Mouse (Mus musculus) MEL (cell line): ENCODE results near the gene Pinlyp. TPM values are rescaled to one million over a fixed set of nuclear protein-coding genes. Genes with fewer than 3 reads are reported as not detected.

ENCODE experiments used
- DNase-seq: peaks from one replicate; pipeline ENCODE4 v3.0.0; 2011; ENCODE audit warnings: low read depth, low spot score
- H3K27ac ChIP-seq: 2 replicates; pipeline ENCODE4 v1.5.1; 2012; ENCODE audit warnings: low read depth, mild to moderate bottlenecking, control low read depth, low read length, moderate library complexity; ENCODE audit not compliant: control insufficient read depth
- H3K27me3 ChIP-seq, 2 experiments: fragments of 150-350 bp in 1 of 2; sonication (generic) in 1 of 2; 2 replicates each; pipeline ENCODE4 v1.6.1; 2012; ENCODE audit warnings: low read length in 2 of 2, mild to moderate bottlenecking in 2 of 2, improper control_type of control experiment in 1 of 2, moderate library complexity in 1 of 2; ENCODE audit not compliant: insufficient read depth in 2 of 2, control insufficient read depth in 1 of 2
- H3K36me3 ChIP-seq, 2 experiments: 2 replicates each; pipeline ENCODE4 v1.6.1; 2012 to 2014; ENCODE audit warnings: low read length in 2 of 2, improper control_type of control experiment in 1 of 2, inconsistent platforms in 1 of 2, mild to moderate bottlenecking in 1 of 2; ENCODE audit not compliant: insufficient read depth in 2 of 2, control insufficient read depth in 1 of 2
- H3K4me1 ChIP-seq, 2 experiments: fragments of 150-350 bp in 1 of 2; sonication (generic) in 1 of 2; 2 replicates each; pipeline ENCODE4 v1.6.1; 2012; ENCODE audit warnings: low read length in 2 of 2, improper control_type of control experiment in 1 of 2, mild to moderate bottlenecking in 1 of 2; ENCODE audit not compliant: insufficient read depth in 2 of 2, control insufficient read depth in 1 of 2
- H3K4me3 ChIP-seq, 2 experiments: fragments of 150-350 bp in 1 of 2; sonication (generic) in 1 of 2; 2 replicates each; pipeline ENCODE4 v1.5.1; 2012; ENCODE audit warnings: low read depth in 2 of 2, low read length in 2 of 2, mild to moderate bottlenecking in 2 of 2, moderate library complexity in 2 of 2, control low read depth in 1 of 2, improper control_type of control experiment in 1 of 2; ENCODE audit not compliant: control insufficient read depth in 1 of 2, insufficient read depth in 1 of 2
- H3K79me2 ChIP-seq: 2 replicates; pipeline ENCODE4 v1.6.1; 2012; ENCODE audit warnings: mild to moderate bottlenecking, low read length, moderate library complexity; ENCODE audit not compliant: control insufficient read depth, poor library complexity, insufficient read depth
- H3K9ac ChIP-seq: 2 replicates; pipeline ENCODE4 v1.6.1; 2012; ENCODE audit warnings: low read depth, mild to moderate bottlenecking, control low read depth, low read length, moderate library complexity; ENCODE audit not compliant: control insufficient read depth, poor library complexity, severe bottlenecking
- H3K9me3 ChIP-seq: fragments of 150-350 bp; sonication (generic); replicated peaks from 2 replicates; pipeline ENCODE4 v1.6.1; 2012; ENCODE audit warnings: mild to moderate bottlenecking, low read length, improper control_type of control experiment, moderate library complexity; ENCODE audit not compliant: insufficient read depth
- BHLHE40 ChIP-seq: IDR thresholded peaks from 2 replicates; pipeline ENCODE4 v1.6.1; 2012; ENCODE audit warnings: low read depth, mild to moderate bottlenecking, inconsistent platforms, low read length, improper control_type of control experiment, borderline replicate concordance
- CHD1 ChIP-seq: IDR thresholded peaks from 2 replicates; pipeline ENCODE4 v1.6.1; 2012; ENCODE audit warnings: low read depth, mild to moderate bottlenecking, inconsistent platforms, low read length, improper control_type of control experiment
- CHD2 ChIP-seq: IDR thresholded peaks from 2 replicates; pipeline ENCODE4 v1.6.1; 2011; ENCODE audit warnings: low read length, improper control_type of control experiment
- E2F4 ChIP-seq: IDR thresholded peaks from 2 replicates; pipeline ENCODE4 v1.6.1; 2011; ENCODE audit warnings: low read depth, low read length, improper control_type of control experiment, borderline replicate concordance
- ELF1 ChIP-seq: IDR thresholded peaks from 2 replicates; pipeline ENCODE4 v1.6.1; 2014; ENCODE audit warnings: low read depth, mild to moderate bottlenecking, inconsistent platforms, low read length, improper control_type of control experiment, moderate library complexity
- ETS1 ChIP-seq: IDR thresholded peaks from 2 replicates; pipeline ENCODE4 v1.6.1; 2012; ENCODE audit warnings: low read depth, mild to moderate bottlenecking, inconsistent platforms, low read length, improper control_type of control experiment, moderate library complexity
- GABPA ChIP-seq: IDR thresholded peaks from 2 replicates; pipeline ENCODE4 v1.6.1; 2012; ENCODE audit warnings: low read depth, mild to moderate bottlenecking, inconsistent platforms, low read length, improper control_type of control experiment, moderate library complexity
- GATA1 ChIP-seq: IDR thresholded peaks from 2 replicates; pipeline ENCODE4 v1.6.1; 2011; ENCODE audit warnings: low read depth, low read length, improper control_type of control experiment
- HCFC1 ChIP-seq: IDR thresholded peaks from 2 replicates; pipeline ENCODE4 v1.6.1; 2012; ENCODE audit warnings: low read depth, mild to moderate bottlenecking, inconsistent platforms, low read length, improper control_type of control experiment, moderate library complexity
- MAFK ChIP-seq: IDR thresholded peaks from 2 replicates; pipeline ENCODE4 v1.6.1; 2011; ENCODE audit warnings: low read depth, mild to moderate bottlenecking, low read length, improper control_type of control experiment, borderline replicate concordance
- MAZ ChIP-seq: IDR thresholded peaks from 2 replicates; pipeline ENCODE4 v1.6.1; 2012; ENCODE audit warnings: low read depth, mild to moderate bottlenecking, inconsistent platforms, low read length, improper control_type of control experiment
- MEF2A ChIP-seq: IDR thresholded peaks from 2 replicates; pipeline ENCODE4 v1.6.1; 2014; ENCODE audit warnings: low read depth, mild to moderate bottlenecking, inconsistent platforms, low read length, improper control_type of control experiment; ENCODE audit not compliant: poor library complexity, insufficient replicate concordance, severe bottlenecking; ENCODE audit errors: extremely low read depth
- MXI1 ChIP-seq: IDR thresholded peaks from 2 replicates; pipeline ENCODE4 v1.6.1; 2011; ENCODE audit warnings: mild to moderate bottlenecking, low read depth, low read length, improper control_type of control experiment
- MYC ChIP-seq: IDR thresholded peaks from 2 replicates; pipeline ENCODE4 v1.6.1; 2011; ENCODE audit warnings: low read depth, mild to moderate bottlenecking, low read length, improper control_type of control experiment, moderate library complexity
- NELFE ChIP-seq: IDR thresholded peaks from 2 replicates; pipeline ENCODE4 v1.6.1; 2011; ENCODE audit warnings: low read depth, low read length, improper control_type of control experiment
- RCOR1 ChIP-seq: IDR thresholded peaks from 2 replicates; pipeline ENCODE4 v1.6.1; 2012; ENCODE audit warnings: low read depth, mild to moderate bottlenecking, inconsistent platforms, low read length, improper control_type of control experiment
- TAL1 ChIP-seq: IDR thresholded peaks from 2 replicates; pipeline ENCODE4 v1.6.1; 2012; ENCODE audit warnings: mild to moderate bottlenecking, inconsistent platforms, low read length, moderate library complexity, mixed read lengths
- TBP ChIP-seq: IDR thresholded peaks from 2 replicates; pipeline ENCODE4 v1.8.0; 2011; ENCODE audit warnings: low read depth, low read length, improper control_type of control experiment
- TCF12 ChIP-seq: IDR thresholded peaks from 2 replicates; pipeline ENCODE4 v1.6.1; 2014; ENCODE audit warnings: low read depth, mild to moderate bottlenecking, inconsistent platforms, low read length, improper control_type of control experiment, moderate library complexity
- UBTF ChIP-seq: IDR thresholded peaks from 2 replicates; pipeline ENCODE4 v1.6.1; 2012; ENCODE audit warnings: low read depth, mild to moderate bottlenecking, inconsistent platforms, low read length, improper control_type of control experiment, moderate library complexity, borderline replicate concordance; ENCODE audit not compliant: insufficient read depth
- USF2 ChIP-seq, 2 experiments: IDR thresholded peaks; 2 replicates each; pipeline ENCODE4 v1.6.1; 2011 to 2012; ENCODE audit warnings: improper control_type of control experiment in 2 of 2, low read length in 2 of 2, borderline replicate concordance in 1 of 2, inconsistent platforms in 1 of 2, low read depth in 1 of 2, mild to moderate bottlenecking in 1 of 2; ENCODE audit not compliant: insufficient read depth in 1 of 2
- ZC3H11A ChIP-seq: IDR thresholded peaks from 2 replicates; pipeline ENCODE4 v1.6.1; 2012; ENCODE audit warnings: low read depth, mild to moderate bottlenecking, inconsistent platforms, low read length, improper control_type of control experiment
- ZKSCAN1 ChIP-seq: IDR thresholded peaks from 2 replicates; pipeline ENCODE4 v1.6.1; 2012; ENCODE audit warnings: low read depth, mild to moderate bottlenecking, inconsistent platforms, low read length, improper control_type of control experiment, moderate library complexity
- ZNF384 ChIP-seq: IDR thresholded peaks from 2 replicates; pipeline ENCODE4 v1.6.1; 2012; ENCODE audit warnings: low read depth, mild to moderate bottlenecking, inconsistent platforms, low read length, improper control_type of control experiment
- polyA plus RNA-seq, 2 experiments: library from polyadenylated mRNA; stranded (reverse) in 1 of 2; unstranded in 1 of 2; fragments of >175 nt in 1 of 2; fragments of >200 nt in 1 of 2; gene quantifications; 2 replicates each; pipeline versions ENCODE4 v1.2.1 to v1.2.4; 2012; ENCODE audit warnings: low replicate concordance in 2 of 2, low read depth in 1 of 2; ENCODE audit not compliant: insufficient read length in 2 of 2, insufficient read depth in 1 of 2, missing spikeins in 1 of 2
- total RNA-seq: library from RNA; depleted of rRNA; stranded (reverse); fragments of 300-350 nt; gene quantifications from 2 replicates; pipeline ENCODE4 v1.2.3, GENCODE M21; 2012

Gene Pinlyp
- total and polyA plus RNA-seq, 3 experiments, result not detected

GRCm38 (mm10) chr7:24551985-24552759 lies 6.3 kb upstream of the Pinlyp start:
- Histone ChIP-seq H3K27me3 (no peaks in the 10 kb centered on the region), H3K4me3 (no peak overlapping the region), H3K27ac (no peak overlapping the region), H3K9me3 (no peaks in the 10 kb centered on the region), H3K79me2 (peaks cover 7% of the 10 kb centered on the region), H3K9ac (no peak overlapping the region), H3K4me1 (peaks cover 0 to 4% of the 10 kb centered on the region in 2 experiments; a peak in 1 of 4 replicates), H3K36me3 (no peaks in the 10 kb centered on the region; a peak in 1 of 4 replicates)
- TF ChIP-seq BHLHE40, result no peak
- TF ChIP-seq USF2 (IDR thresholded peaks at IDR 0.05; ENCODE audit: borderline replicate concordance in 1 of 2, insufficient read depth in 1 of 2, low read depth in 1 of 2, low read length in 2 of 2), result no peak
- no peak for TF ChIP-seq RCOR1
- TF ChIP-seq MYC, result no peak
- TF ChIP-seq GATA1, result no peak
- no peak for TF ChIP-seq MAFK
- no peak for TF ChIP-seq NELFE
- no peak for TF ChIP-seq ETS1
- TF ChIP-seq CHD2, result no peak
- no peak for TF ChIP-seq TCF12
- no peak for TF ChIP-seq ZC3H11A
- TF ChIP-seq ZNF384, result no peak
- no peak for TF ChIP-seq TAL1
- no peak for TF ChIP-seq HCFC1
- TF ChIP-seq UBTF, result no peak
- no peak for DNase-seq

GRCm38 (mm10) chr7:24547534-24548036 lies 1.7 kb upstream of the Pinlyp start:
- peaks cover 9% of the 10 kb centered on the region for H3K79me2 ChIP-seq
- no peaks in the 10 kb centered on the region for H3K27me3 ChIP-seq
- H3K36me3 ChIP-seq, result no peaks in the 10 kb centered on the region; a peak in 1 of 4 replicates
- no peak for DNase-seq
- TF ChIP-seq MYC, result no peak
- TF ChIP-seq MXI1, result no peak
- no peak for TF ChIP-seq CHD1
- no peak for TF ChIP-seq MAZ
- no peak for TF ChIP-seq MEF2A
- no peak for TF ChIP-seq CHD2
- TF ChIP-seq ELF1, result no peak
- no peak for TF ChIP-seq ZKSCAN1
- no peak for TF ChIP-seq GABPA
- TF ChIP-seq E2F4, result no peak
- no peak for TF ChIP-seq ZNF384
- TF ChIP-seq RCOR1, result no peak
- no peak for TF ChIP-seq TCF12
- TF ChIP-seq TBP, result no peak
- peak overlapping the region; percentile 96 for H3K9ac ChIP-seq
- peak overlapping the region; percentile 65 for H3K27ac ChIP-seq
- H3K9me3 ChIP-seq, result no peaks in the 10 kb centered on the region
- peaks cover 0 to 9% of the 10 kb centered on the region in 2 experiments; a peak in 2 of 4 replicates for H3K4me1 ChIP-seq
- peak overlapping the region; percentile 84 to 93 for H3K4me3 ChIP-seq
